Mouse (Mus musculus): ENCODE measurements around the gene Scly. TPM values are rescaled to one million over a fixed set of nuclear protein-coding genes. Genes with fewer than 3 reads are reported as not detected.
A peak's percentile ranks its signal among the peaks of the same experiment; 100 is the strongest.

Gene Scly
- polyA plus RNA-seq, 1 experiment from 2014 or later = 37.0 TPM

- Histone ChIP-seq H3K27ac (ENCODE audit: low read depth, low read length) (no peak overlapping the region), H3K36me3 (ENCODE audit: control insufficient read depth, insufficient read depth, low read length) (no peaks in the 10 kb centered on the region), H3K27me3 (replicated peaks; ENCODE audit: control insufficient read depth, insufficient read depth, low read length) (peaks cover 61% of the 10 kb centered on the region), H3K9ac (ENCODE audit: low read depth, low read length) (no peak overlapping the region), H3K9me3 (ENCODE audit: control insufficient read depth, low read length) (no peaks in the 10 kb centered on the region), H3K4me3 (ENCODE audit: low read depth, low read length) (no peak overlapping the region), H3K4me1 (replicated peaks; ENCODE audit: control insufficient read depth, insufficient read depth, low read length) (peaks cover 5% of the 10 kb centered on the region), H3K4me2 (no peak overlapping the region)
- ATAC-seq (replicated peaks; ENCODE audit: low FRiP score) = no peak
- DNase-seq (ENCODE audit: low spot score) = no peak
- WGBS = 69% methylated on average over 3 of the region's 3 CpGs
Measured at GRCm38 (mm10) chr1:91344001-91344400, 45.9 kb downstream of the Scly start.

GRCm38 (mm10) chr1:91344921-91345685, 47.0 kb downstream of the Scly start:
- ATAC-seq (replicated peaks; ENCODE audit: low FRiP score) (peak; percentile 32; the same call in 1 of the 2 replicates), DNase-seq (ENCODE audit: low spot score) (no peak)
- H3K36me3 ChIP-seq (ENCODE audit: control insufficient read depth, insufficient read depth, low read length) = no peaks in the 10 kb centered on the region
- H3K27me3 ChIP-seq (replicated peaks; ENCODE audit: control insufficient read depth, insufficient read depth, low read length) = peaks cover 61% of the 10 kb centered on the region
- H3K4me2 ChIP-seq = peak overlapping the region; percentile 51
- peaks cover 5% of the 10 kb centered on the region for H3K4me1 ChIP-seq (replicated peaks; ENCODE audit: control insufficient read depth, insufficient read depth, low read length)
- no peaks in the 10 kb centered on the region for H3K9me3 ChIP-seq (ENCODE audit: control insufficient read depth, low read length)
- H3K4me3 ChIP-seq (ENCODE audit: low read depth, low read length) = peak overlapping the region; percentile 17; the same call in 1 of the 2 replicates
- no peak overlapping the region for H3K27ac ChIP-seq (ENCODE audit: low read depth, low read length)
- no peak overlapping the region for H3K9ac ChIP-seq (ENCODE audit: low read depth, low read length)
- 7% methylated on average over 68 of the region's 68 CpGs for WGBS

DNA sequence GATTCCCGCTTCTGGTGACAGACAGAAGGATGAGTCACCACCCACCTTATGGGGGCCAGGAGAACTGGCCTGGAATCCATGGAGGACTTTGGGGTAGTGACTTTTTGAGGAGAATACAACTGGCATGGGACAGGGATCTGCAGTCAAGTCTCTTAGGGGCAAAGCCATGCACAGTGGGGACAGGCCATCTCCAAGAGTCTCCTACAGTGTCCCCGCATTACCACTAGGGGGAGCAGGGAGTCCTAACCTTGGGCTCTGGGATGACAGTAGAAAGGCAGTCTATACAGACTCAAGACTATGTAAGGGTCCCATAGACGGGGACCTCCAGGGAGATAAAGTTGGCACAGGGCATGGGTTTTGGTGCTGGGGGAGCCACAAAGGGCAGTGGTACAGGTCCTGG, 48.8 kb downstream of the Scly start:
- Histone ChIP-seq H3K4me1 (replicated peaks; ENCODE audit: control insufficient read depth, insufficient read depth, low read length) (peaks cover 5% of the 10 kb centered on the region), H3K27ac (ENCODE audit: low read depth, low read length) (no peak overlapping the region), H3K9me3 (ENCODE audit: control insufficient read depth, low read length) (no peaks in the 10 kb centered on the region), H3K36me3 (ENCODE audit: control insufficient read depth, insufficient read depth, low read length) (no peaks in the 10 kb centered on the region), H3K4me2 (no peak overlapping the region), H3K4me3 (ENCODE audit: low read depth, low read length) (no peak overlapping the region), H3K9ac (ENCODE audit: low read depth, low read length) (no peak overlapping the region), H3K27me3 (replicated peaks; ENCODE audit: control insufficient read depth, insufficient read depth, low read length) (peaks cover 49% of the 10 kb centered on the region)
- WGBS = 30% methylated on average over 3 of the region's 3 CpGs
- DNase-seq (ENCODE audit: low spot score) (peak; percentile 64), ATAC-seq (replicated peaks; ENCODE audit: low FRiP score) (peak; percentile 63; the same call in 1 of the 2 replicates)

DNA sequence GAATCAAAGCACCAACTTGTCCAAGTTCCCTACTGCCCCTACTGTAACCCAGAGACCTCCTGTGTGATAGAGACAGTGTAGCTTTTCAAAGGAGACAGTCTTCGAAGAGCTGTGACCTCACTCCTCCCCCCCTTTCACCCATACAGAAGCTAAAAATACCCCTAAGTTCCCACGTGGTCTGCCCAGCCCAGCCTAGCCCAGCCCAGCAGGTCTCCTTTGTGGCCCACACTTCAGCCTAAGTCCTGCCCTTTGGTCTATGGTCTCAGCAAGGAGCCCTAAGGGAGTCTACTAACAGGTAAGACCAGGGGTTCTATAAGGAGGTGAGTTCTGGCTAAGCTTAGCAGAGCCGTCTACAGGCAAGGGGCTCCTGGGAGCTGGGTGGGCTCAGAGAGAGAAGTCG, 52.7 kb downstream of the Scly start, which contains the start of gene Klhl30:
TSS of gene Klhl30 (plus strand) at position 176 of the 400 bp plus-strand sequence.
- no peak within 1 kb of the TSS for H3K4me2 ChIP-seq
- H3K4me1 ChIP-seq (replicated peaks; ENCODE audit: control insufficient read depth, insufficient read depth, low read length) = no peaks in the 10 kb centered on the region
- no peaks in the 10 kb centered on the region for H3K36me3 ChIP-seq (ENCODE audit: control insufficient read depth, insufficient read depth, low read length)
- H3K9me3 ChIP-seq (ENCODE audit: control insufficient read depth, low read length) = no peaks in the 10 kb centered on the region
- DNase-seq (ENCODE audit: low spot score) (no peak), ATAC-seq (replicated peaks; ENCODE audit: low FRiP score) (no peak)
- WGBS = 48% methylated on average over 4 of the region's 4 CpGs
- no peak within 1 kb of the TSS for H3K27ac ChIP-seq (ENCODE audit: low read depth, low read length)
- no peak within 1 kb of the TSS for H3K4me3 ChIP-seq (ENCODE audit: low read depth, low read length)
- no peak within 1 kb of the TSS for H3K9ac ChIP-seq (ENCODE audit: low read depth, low read length)
- peaks cover 10% of the 10 kb centered on the region for H3K27me3 ChIP-seq (replicated peaks; ENCODE audit: control insufficient read depth, insufficient read depth, low read length)

DNA sequence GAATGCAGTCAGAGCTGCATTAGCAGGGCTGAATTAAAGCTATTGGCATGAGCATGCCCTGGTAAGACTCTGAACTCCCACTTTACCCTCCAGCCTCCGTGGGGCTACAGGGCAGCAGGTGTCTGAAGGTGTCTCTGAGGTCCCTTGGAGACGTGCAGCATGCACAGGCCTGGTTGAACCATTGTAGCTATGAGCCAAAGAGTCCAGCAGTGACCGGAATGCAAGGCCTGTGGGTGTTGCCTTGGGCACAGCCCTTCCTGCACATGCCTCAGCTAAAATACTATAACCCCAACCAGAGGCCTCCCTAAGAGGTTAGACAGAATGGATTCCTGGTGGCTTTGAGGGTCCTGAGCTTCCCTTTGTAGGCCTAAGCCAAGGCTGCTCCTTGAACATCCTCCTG, 53.1 kb downstream of the Scly start:
- Histone ChIP-seq H3K4me1 (replicated peaks; ENCODE audit: control insufficient read depth, insufficient read depth, low read length) (no peaks in the 10 kb centered on the region), H3K9me3 (ENCODE audit: control insufficient read depth, low read length) (no peaks in the 10 kb centered on the region), H3K27ac (ENCODE audit: low read depth, low read length) (no peak overlapping the region), H3K27me3 (replicated peaks; ENCODE audit: control insufficient read depth, insufficient read depth, low read length) (peaks cover 6% of the 10 kb centered on the region), H3K4me3 (ENCODE audit: low read depth, low read length) (no peak overlapping the region), H3K9ac (ENCODE audit: low read depth, low read length) (no peak overlapping the region), H3K36me3 (ENCODE audit: control insufficient read depth, insufficient read depth, low read length) (no peaks in the 10 kb centered on the region), H3K4me2 (no peak overlapping the region)
- 72% methylated on average over 3 of the region's 3 CpGs for WGBS
- ATAC-seq (replicated peaks; ENCODE audit: low FRiP score) = no peak
- no peak for DNase-seq (ENCODE audit: low spot score)

DNA sequence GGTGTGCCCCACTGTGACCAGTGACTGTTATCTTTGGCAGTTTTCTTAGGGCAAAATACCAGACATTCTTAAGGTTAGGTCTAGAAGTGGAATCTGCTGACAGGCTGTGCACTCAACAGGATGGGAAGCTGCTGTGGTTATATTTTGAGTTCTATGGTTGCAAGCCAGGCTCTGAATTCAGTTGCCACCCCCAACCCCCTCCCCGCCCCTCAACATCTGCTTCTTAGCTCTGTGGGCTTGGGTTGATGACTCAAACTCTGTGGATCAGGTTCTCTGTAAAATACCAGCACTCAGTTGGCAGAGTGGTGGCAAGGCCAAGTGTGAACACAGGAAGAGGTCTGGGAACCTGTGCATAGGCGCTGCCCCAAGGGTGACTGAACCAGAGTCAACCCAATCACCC, 54.1 kb downstream of the Scly start:
- WGBS = 79% methylated on average over 2 of the region's 2 CpGs
- H3K4me1 ChIP-seq (replicated peaks; ENCODE audit: control insufficient read depth, insufficient read depth, low read length) = no peaks in the 10 kb centered on the region
- no peak for ATAC-seq (replicated peaks; ENCODE audit: low FRiP score)

DNA sequence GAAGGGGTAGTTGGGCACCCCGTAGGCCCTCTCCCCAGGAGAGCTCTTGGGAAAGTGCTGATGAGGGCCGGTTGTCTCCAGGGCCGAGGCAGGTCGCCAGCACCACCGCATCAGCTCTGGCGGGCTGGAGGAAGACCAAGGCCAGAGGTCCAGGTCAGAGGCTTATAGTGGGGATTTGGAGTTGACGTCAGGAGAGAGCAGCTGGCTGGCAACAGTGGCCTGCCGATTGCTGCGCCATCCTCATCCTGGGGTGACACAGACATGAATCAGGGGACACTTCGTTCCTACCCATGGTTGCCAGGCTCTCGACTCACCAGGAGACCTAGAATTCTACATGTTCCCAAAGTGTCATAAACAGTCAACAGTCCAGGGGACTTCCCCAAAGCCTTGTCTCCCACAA, 58.0 kb downstream of the Scly start:
- no peak for ATAC-seq (replicated peaks; ENCODE audit: low FRiP score)
- Histone ChIP-seq H3K36me3 (ENCODE audit: control insufficient read depth, insufficient read depth, low read length) (no peaks in the 10 kb centered on the region), H3K9me3 (ENCODE audit: control insufficient read depth, low read length) (no peaks in the 10 kb centered on the region), H3K4me3 (ENCODE audit: low read depth, low read length) (no peak overlapping the region), H3K27me3 (replicated peaks; ENCODE audit: control insufficient read depth, insufficient read depth, low read length) (no peaks in the 10 kb centered on the region), H3K27ac (ENCODE audit: low read depth, low read length) (no peak overlapping the region), H3K4me2 (no peak overlapping the region), H3K4me1 (replicated peaks; ENCODE audit: control insufficient read depth, insufficient read depth, low read length) (no peaks in the 10 kb centered on the region), H3K9ac (ENCODE audit: low read depth, low read length) (no peak overlapping the region)
- no peak for DNase-seq (ENCODE audit: low spot score)
- 83% methylated on average over 11 of the region's 11 CpGs for WGBS

More for the DNA sequence above, 54.1 kb downstream of the Scly start:
- DNase-seq (ENCODE audit: low spot score) = no peak
- no peaks in the 10 kb centered on the region for H3K36me3 ChIP-seq (ENCODE audit: control insufficient read depth, insufficient read depth, low read length)
- no peak overlapping the region for H3K4me2 ChIP-seq
- no peaks in the 10 kb centered on the region; the same call in 1 of the 2 replicates for H3K27me3 ChIP-seq (replicated peaks; ENCODE audit: control insufficient read depth, insufficient read depth, low read length)
- no peak overlapping the region for H3K27ac ChIP-seq (ENCODE audit: low read depth, low read length)
- no peak overlapping the region for H3K4me3 ChIP-seq (ENCODE audit: low read depth, low read length)
- H3K9me3 ChIP-seq (ENCODE audit: control insufficient read depth, low read length) = no peaks in the 10 kb centered on the region
- no peak overlapping the region for H3K9ac ChIP-seq (ENCODE audit: low read depth, low read length)

- no peaks in the 10 kb centered on the region for H3K36me3 ChIP-seq (ENCODE audit: control insufficient read depth, insufficient read depth, low read length)
- DNase-seq (ENCODE audit: low spot score) (no peak), ATAC-seq (replicated peaks; ENCODE audit: low FRiP score) (no peak)
- H3K27ac ChIP-seq (ENCODE audit: low read depth, low read length) = no peak overlapping the region
- peaks cover 13% of the 10 kb centered on the region for H3K4me1 ChIP-seq (replicated peaks; ENCODE audit: control insufficient read depth, insufficient read depth, low read length)
- no peak overlapping the region for H3K4me3 ChIP-seq (ENCODE audit: low read depth, low read length)
- WGBS = 73% methylated on average over 5 of the region's 5 CpGs
- peaks cover 2% of the 10 kb centered on the region; the same call in 1 of the 2 replicates for H3K27me3 ChIP-seq (replicated peaks; ENCODE audit: control insufficient read depth, insufficient read depth, low read length)
- H3K9ac ChIP-seq (ENCODE audit: low read depth, low read length) = no peak overlapping the region
- no peak overlapping the region for H3K4me2 ChIP-seq
- H3K9me3 ChIP-seq (ENCODE audit: control insufficient read depth, low read length) = no peaks in the 10 kb centered on the region
Measured at GRCm38 (mm10) chr1:91362113-91362512, 64.0 kb downstream of the Scly start.
